Mouse (Mus musculus) B cell, adult 2 months (primary cell): ENCODE measurements around the gene Fam126a.

Experiments used
- DNase-seq, 2 experiments: peaks; one replicate each; pipeline ENCODE4 v3.0.0; 2022

Fam126a gene

GRCm38 (mm10) chr5:24039423-24039822 lies 8.9 kb upstream of the Fam126a start:
- peak; percentile 57 to 69 for DNase-seq

- no peak for DNase-seq
Observed at GRCm38 (mm10) chr5:24038819-24039218, 8.3 kb upstream of the Fam126a start.

- no peak for DNase-seq
Observed at GRCm38 (mm10) chr5:24038190-24038589, 7.7 kb upstream of the Fam126a start.

DNA sequence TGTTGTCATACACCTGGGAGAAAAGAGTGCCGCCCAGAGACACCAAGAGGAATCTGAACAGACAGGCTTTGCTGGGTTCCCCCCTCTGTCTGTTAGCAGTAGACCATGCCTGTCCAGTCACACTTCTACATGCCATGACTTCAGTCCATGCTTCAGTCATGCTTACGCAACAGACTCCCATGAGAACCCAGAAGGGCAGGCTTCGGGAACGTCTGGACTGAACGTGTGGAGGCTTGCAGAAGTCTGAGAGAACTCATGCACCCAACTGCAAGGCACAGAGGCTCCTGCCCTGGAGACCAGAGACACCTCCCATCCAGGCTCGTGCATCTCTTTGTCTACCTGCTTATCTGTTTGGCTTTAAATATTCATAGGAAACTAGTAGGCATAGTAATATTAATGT lies 6.2 kb upstream of the Fam126a start:
- no peak for DNase-seq

DNA sequence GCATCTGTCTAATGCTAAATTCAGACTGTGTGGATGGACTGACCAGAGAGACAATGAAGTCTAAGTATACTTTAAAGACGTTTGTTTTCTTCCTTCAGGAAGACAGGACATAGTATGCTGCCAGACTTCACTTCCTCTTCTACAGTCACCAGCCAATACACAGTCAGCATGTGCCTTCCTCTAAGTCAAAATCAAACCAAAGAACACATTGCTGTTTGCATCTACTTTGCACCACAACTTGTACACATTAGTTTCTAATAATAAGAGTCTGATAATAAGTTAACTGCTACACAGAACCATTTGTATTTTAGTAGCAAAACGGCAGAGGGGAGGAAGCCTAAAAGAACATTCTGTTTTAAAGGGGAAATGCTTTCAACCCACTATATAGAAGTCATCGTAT lies 4.5 kb upstream of the Fam126a start:
- peak in 1 of 2 experiments; percentile 19 for DNase-seq

GRCm38 (mm10) chr5:24034091-24034490 lies 3.6 kb upstream of the Fam126a start:
- no peak for DNase-seq

DNA sequence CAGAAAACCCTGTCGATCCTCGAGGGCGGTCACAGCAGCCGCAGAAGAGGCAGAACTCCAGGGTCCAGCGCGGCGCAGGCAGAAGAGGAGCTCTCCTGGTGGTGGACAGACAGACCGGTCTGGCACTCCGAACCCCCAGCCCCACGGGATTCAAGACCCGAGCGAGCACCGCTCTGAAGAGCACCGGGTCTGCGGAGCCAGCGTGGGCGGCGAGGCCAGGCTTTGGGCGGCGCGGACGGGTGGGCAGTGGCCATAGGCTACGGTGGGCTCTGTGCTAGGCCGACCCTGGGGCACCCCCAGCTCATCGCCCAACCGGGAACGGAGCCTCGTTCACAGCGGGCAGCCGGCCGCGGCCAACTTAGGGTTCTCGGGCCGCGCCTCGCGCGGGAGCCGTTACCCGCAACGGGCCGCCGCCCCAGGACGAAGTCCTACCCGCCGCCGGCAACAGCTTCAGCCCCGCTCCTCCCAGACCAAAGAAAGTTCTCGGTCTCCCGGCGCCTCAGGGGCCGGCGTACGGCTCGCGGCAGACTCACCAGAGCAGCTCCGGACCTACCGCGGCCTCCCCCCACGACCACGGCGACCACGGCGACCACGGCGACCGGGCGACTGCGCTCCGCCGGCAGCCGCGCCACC lies 428 bp downstream of the Fam126a start:
- DNase-seq: peak in 1 of 2 experiments; percentile 37

DNA sequence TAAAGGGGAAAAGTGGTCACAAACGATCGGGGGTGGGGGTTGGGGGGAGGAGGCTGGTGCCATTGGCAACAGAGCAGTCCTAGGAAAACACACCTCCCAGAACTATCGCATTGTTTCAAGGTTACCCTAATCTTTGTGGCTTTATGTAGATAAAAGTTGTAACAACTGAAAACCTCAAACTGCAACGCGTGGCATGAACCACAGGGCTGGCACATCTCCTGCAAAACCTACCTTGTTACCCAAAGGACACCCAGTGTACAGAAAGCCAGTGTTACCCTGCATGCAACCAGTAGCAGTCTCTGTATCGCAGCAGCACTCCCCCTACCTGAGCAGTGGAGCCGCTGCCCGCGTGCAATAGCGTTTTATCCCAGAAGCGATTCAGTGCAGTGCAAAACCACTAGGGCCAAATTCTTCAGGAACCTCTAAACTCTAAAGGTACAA lies 1.1 kb downstream of the Fam126a start:
- DNase-seq: peak; percentile 64 to 68

DNA sequence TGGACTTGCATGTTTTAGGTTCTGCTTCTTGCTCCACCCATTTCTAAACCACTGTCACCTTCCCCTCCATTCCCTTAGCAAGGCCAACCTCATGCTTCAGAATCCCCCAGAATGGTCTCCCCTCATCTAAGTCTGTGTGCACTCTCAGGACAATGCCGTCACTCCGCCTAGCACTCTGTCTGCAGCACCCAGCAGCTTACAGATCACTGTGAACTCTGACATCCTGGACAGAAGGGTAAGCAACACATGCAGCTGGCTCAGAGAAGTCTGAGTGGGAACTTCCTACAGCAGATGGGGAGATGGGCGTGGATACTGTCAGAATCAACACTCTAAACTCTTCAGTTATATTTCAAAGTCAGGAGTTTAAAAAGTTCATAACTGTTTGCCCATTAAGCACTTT lies 5.5 kb downstream of the Fam126a start:
- no peak for DNase-seq

DNA sequence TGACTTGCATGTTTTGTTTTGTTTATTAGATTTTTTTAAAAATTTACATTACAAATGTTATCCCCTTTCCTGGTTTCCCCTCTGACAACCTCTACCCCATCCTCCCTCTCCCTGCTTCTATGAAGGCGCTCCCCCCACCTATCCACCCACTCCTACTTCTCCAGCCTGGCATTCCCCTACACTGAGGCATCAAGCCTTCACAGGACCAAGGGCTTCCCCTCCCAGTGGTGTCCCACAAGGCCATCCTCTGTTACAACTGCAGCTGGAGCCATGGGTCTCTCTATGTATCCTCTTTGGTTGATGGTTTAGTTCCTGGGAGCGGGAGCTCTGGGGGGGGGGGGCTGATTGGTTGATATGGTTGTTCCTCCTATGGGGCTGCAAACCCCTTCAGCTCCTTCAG lies 7.3 kb downstream of the Fam126a start:
- DNase-seq: no peak

GRCm38 (mm10) chr5:24021683-24022082 lies 8.8 kb downstream of the Fam126a start:
- no peak for DNase-seq

- no peak for DNase-seq
Observed at GRCm38 (mm10) chr5:24020380-24020779, 10.1 kb downstream of the Fam126a start.

- no peak for DNase-seq
Observed at GRCm38 (mm10) chr5:24019341-24020185, 10.9 kb downstream of the Fam126a start.

DNA sequence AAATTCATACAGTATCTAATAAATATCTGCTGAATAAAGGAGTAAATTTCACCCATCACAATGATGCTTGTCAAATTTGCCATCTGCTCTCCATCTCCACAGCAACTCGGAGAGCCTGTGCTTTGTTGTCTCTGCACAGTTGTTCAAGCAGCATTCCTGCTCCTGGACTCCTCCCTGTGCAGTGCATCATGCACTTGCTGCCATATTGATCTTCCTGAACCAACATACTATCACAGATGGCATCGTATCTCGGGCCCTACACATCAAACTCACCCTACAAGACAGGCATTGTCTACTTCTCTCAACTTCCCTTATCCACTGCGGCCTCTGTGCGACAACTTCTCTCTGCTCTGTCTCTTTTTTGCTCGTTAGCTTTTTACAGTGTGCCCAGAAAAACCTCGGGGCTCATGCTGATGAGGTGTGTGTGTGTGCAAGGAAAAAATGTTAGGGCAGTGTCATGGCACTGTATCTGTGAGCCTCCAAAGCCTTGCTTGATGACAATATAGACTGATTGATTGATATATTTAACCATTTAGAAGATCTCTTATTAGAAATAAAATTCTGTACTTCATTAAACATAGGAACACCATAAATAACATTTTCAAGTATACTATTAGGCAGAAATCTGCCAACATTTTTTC lies 11.7 kb downstream of the Fam126a start:
- DNase-seq: no peak

GRCm38 (mm10) chr5:24016912-24017311 lies 13.6 kb downstream of the Fam126a start:
- no peak for DNase-seq

DNA sequence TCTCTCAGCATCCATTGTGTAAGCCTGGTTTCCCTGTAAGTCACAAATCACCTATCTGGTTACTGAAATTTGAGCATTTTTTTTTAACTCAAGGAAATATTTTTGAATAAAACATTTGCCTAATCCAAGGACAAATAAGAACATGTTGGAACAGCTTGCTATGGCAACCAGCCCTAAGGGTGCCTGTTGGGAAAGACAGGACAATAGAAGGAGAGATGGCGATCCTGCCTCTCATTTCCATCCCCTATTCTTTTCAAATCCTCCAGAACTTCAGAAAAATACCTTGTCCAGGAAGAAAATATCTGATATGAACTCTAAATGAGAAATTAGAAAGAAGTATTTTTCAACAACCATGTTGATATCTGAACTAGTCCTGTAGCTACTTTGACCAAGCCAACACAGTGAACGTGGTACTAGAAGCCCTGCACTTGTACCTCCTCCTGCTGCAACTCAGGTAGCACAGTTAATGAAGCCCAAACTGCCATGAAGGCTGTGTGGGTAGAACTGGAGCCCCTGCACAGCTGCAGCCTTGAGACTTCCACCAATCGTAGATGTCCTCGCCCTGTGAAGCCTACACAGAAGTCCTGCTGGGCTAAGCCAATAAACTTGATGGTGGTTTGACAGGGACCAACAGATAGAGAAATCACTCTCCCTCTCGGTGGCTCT lies 17.0 kb downstream of the Fam126a start:
- no peak for DNase-seq

DNA sequence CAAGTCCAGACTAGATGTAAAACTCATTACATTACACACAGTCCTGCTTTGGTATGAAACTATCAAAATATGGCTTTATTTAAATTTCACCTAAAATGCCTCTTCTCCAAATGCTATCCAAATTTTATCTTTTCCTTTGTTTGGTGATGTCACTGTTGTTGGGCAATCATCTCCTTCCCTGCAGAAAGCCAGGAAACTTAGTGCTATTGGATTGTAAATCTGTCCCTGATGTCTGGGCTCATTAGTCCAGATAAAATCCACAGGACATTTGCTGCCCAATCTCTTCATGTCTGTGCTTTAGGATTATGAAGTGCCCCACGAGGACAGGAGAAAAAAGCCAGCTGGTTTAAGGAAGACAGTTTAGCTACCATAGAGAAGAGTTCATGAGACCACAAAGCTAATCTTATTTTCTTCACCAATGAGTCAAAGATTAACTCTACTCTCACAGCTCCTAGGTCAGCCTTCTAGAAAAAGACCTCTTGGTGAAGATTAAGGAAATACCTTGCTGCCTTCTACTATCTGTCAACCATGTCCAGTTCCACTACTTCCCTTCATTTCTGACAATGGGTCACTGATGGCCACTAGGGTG lies 31.3 kb downstream of the Fam126a start:
- no peak for DNase-seq

DNA sequence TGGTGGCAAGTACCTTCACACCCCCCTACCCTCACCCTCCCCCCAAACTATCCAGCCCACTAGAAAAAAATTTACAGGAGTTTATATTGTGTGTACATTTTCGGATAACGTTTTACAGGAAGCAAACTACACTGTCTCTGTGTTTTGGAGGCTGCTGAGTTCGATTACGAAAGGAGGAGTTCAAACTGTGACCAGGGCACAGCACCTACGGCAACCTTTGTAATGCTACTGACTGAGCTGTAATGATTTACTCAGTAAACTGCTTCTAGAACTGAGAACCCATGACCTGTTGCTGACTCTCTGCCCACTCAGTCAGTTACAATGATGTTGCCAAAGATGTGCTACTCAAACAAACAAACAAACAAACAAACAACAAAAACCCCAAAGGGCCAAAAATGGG lies 34.5 kb downstream of the Fam126a start:
- DNase-seq: no peak

GRCm38 (mm10) chr5:23994929-23995328 lies 35.6 kb downstream of the Fam126a start:
- no peak for DNase-seq

DNA sequence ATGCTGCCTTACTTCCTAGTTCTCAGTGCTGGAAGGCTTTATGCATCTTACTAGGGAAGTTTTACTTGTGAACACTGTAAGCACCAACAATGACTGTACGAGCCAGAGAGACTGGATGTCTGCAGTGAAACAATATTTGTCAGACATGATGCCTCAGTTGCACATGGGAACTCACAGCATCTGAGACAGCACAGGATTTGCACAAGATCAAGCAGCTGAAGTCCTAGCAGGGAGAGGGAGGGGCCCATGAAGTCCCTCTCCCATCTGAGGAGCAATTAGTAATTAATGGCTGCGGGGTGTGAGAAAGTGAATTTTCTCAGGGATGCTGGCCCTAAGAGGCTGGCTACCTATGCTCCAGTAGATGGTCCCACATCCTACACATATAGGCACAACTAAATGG lies 36.3 kb downstream of the Fam126a start:
- DNase-seq: no peak

DNA sequence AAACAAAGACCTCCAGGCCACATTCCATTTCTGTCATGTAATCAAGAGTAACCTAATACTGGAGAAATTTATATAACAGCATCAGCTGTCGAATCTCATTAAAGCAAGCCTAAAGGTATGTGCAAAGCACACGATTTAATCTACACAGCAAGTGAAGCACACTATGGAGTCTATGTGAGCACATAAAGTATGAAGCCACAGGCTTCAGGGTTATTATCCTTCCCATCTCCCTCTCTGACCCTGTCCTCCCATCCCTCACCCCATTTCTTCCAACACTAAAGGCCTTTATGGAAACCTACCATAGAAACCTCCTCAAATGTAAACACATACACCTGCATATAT lies 37.0 kb downstream of the Fam126a start:
- no peak for DNase-seq

DNA sequence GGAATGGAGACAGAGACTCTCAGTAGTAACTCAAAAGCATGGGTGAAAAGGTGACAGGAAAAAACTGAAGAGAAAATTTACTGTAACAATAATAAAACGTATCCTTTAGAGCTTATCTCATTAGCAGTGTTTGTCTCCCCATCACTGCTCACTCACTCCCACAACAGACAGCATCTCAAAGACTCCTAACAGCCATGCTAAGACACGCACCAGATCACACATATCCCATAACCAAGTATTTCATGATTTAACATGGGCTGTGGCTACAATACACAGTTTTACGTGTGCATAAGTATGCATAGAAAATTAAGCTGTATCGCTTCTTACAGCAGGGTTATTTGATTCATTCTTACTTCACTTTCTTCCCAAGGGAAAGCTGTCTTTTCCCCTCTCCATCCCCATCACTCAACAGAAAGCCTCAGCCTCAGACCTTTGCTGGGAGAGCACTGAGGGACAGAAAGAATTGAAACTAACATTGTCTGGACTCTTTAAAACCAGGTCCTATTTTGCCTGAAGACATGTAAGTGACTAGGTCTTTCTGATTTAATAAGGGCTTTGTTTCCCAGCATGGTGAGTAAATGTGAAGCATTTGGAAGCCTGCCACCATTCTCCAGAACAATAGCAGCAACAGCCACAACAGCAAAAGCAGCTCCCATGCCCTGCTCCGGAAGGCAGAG lies 37.5 kb downstream of the Fam126a start:
- no peak for DNase-seq
